10 mouse cellular contexts compared by ENCODE assay signal in genomic region chr13:60455863-60456551, GRCm38 (mm10).
DNase-seq lines count a peak whose midpoint lies in the region; ATAC-seq and TF ChIP-seq lines count a peak whose summit lies in the region.
"Had no signal": no experiment of that assay in that cellular context is flagged by ENCODE, and none has a peak within 500 bp of the region (broad histone marks: within the 10 kb centered on the region; RNA-seq: fewer than 3 reads in every experiment).

No protein-coding gene starts in this region.

- H3K4me2 ChIP-seq in lung, embryonic 16.5 days (ENCODE audit: low read depth, low read length): no peak overlapping the region; the same call in none of the 2 replicates
- no peak overlapping the region for H3K4me2 ChIP-seq in stomach, postnatal 0 days (replicated peaks; ENCODE audit: low read depth)
- no peak overlapping the region for H3K4me2 ChIP-seq in hindbrain, embryonic 13.5 days

- H3K27me3 ChIP-seq in lung, embryonic 16.5 days (ENCODE audit: control insufficient read depth, insufficient read depth, low read depth, low read length): no peaks in the 10 kb centered on the region
- 0 out of 2 replicates have a peak, but pooled peaks cover 3% of the 10 kb centered on the region for H3K27me3 ChIP-seq in embryonic facial prominence, embryonic 10.5 days (replicated peaks; ENCODE audit: low read depth, poor library complexity, severe bottlenecking)
- H3K27me3 ChIP-seq in stomach, postnatal 0 days (ENCODE audit: control insufficient read depth, insufficient read depth, low read length): no peaks in the 10 kb centered on the region
- no peaks in the 10 kb centered on the region for H3K27me3 ChIP-seq in hindbrain, embryonic 13.5 days
- H3K27me3 ChIP-seq: heart, embryonic 15.5 days had no signal

- ATAC-seq in lung, embryonic 16.5 days (ENCODE audit: low read depth): peak; percentile 63
- ATAC-seq in stomach, postnatal 0 days (ENCODE audit: low FRiP score, low TSS enrichment): no peak
- ATAC-seq in hindbrain, embryonic 13.5 days (ENCODE audit: low FRiP score): no peak

- no peak for TF ChIP-seq EP300 in stomach, postnatal 0 days (optimal IDR thresholded peaks at IDR 0.05)

- no peaks in the 10 kb centered on the region for H3K36me3 ChIP-seq in lung, embryonic 16.5 days (ENCODE audit: control insufficient read depth, insufficient read depth, low read length)
- no peaks in the 10 kb centered on the region for H3K36me3 ChIP-seq in embryonic facial prominence, embryonic 10.5 days (replicated peaks)
- H3K36me3 ChIP-seq in stomach, postnatal 0 days (ENCODE audit: control insufficient read depth, insufficient read depth, low read length): no peaks in the 10 kb centered on the region
- no peaks in the 10 kb centered on the region for H3K36me3 ChIP-seq in hindbrain, embryonic 13.5 days
- H3K36me3 ChIP-seq: heart, embryonic 15.5 days; hindbrain, embryonic 10.5 days had no signal

- H3K9ac ChIP-seq in lung, embryonic 16.5 days (ENCODE audit: low read length): no peak overlapping the region
- no peak overlapping the region for H3K9ac ChIP-seq in stomach, postnatal 0 days (ENCODE audit: low read length)
- H3K9ac ChIP-seq in hindbrain, embryonic 13.5 days: no peak overlapping the region
- H3K9ac ChIP-seq: heart, embryonic 15.5 days had no signal

- DNase-seq in lung, postnatal 10 days: no peak
- DNase-seq in embryonic facial prominence, embryonic 10.5 days (ENCODE audit: low spot score): no peak
- peak; percentile 39 for DNase-seq in forelimb bud, embryonic 11.5 days (ENCODE audit: low read depth, low spot score)
- DNase-seq in stomach, postnatal 0 days (ENCODE audit: low spot score): no peak
- no peak for DNase-seq in urinary bladder, postnatal 4 days (ENCODE audit: low spot score in 2 of 2)
- DNase-seq: right cerebral cortex, postnatal 4 days had no signal

- H3K4me1 ChIP-seq in lung, embryonic 16.5 days (replicated peaks; ENCODE audit: control insufficient read depth, insufficient read depth, low read length): peaks cover 7% of the 10 kb centered on the region; the same call in 1 of the 2 replicates
- peaks cover 25% of the 10 kb centered on the region for H3K4me1 ChIP-seq in embryonic facial prominence, embryonic 10.5 days
- H3K4me1 ChIP-seq in stomach, postnatal 0 days (replicated peaks; ENCODE audit: control insufficient read depth, insufficient read depth): no peaks in the 10 kb centered on the region
- 0 out of 2 replicates have a peak, but pooled peaks cover 8% of the 10 kb centered on the region for H3K4me1 ChIP-seq in hindbrain, embryonic 13.5 days (replicated peaks)

- WGBS in lung, embryonic 16.5 days: 57% methylated on average over 10 of the region's 10 CpGs
- WGBS in embryonic facial prominence, embryonic 10.5 days: 63% methylated on average over 10 of the region's 10 CpGs
- 60% methylated on average over 10 of the region's 10 CpGs for WGBS in stomach, postnatal 0 days
- WGBS in hindbrain, embryonic 13.5 days: 79% methylated on average over 10 of the region's 10 CpGs

- TF ChIP-seq CTCF in stomach, postnatal 0 days (IDR thresholded peaks at IDR 0.05; ENCODE audit: low read depth): peak; percentile 6; the same call in 1 of the 2 replicates

- no peaks in the 10 kb centered on the region for H3K9me3 ChIP-seq in lung, embryonic 16.5 days (ENCODE audit: control insufficient read depth, low read length)
- H3K9me3 ChIP-seq in embryonic facial prominence, embryonic 10.5 days: no peaks in the 10 kb centered on the region
- H3K9me3 ChIP-seq in stomach, postnatal 0 days (ENCODE audit: control insufficient read depth, low read length): no peaks in the 10 kb centered on the region
- no peaks in the 10 kb centered on the region for H3K9me3 ChIP-seq in hindbrain, embryonic 13.5 days
- H3K9me3 ChIP-seq: heart, embryonic 15.5 days; hindbrain, embryonic 10.5 days had no signal

- H3K27ac ChIP-seq in lung, embryonic 16.5 days (ENCODE audit: low read length): no peak overlapping the region
- peak overlapping the region; percentile 86; the same call in 1 of the 2 replicates for H3K27ac ChIP-seq in embryonic facial prominence, embryonic 10.5 days (replicated peaks)
- H3K27ac ChIP-seq in stomach, postnatal 0 days (replicated peaks): no peak overlapping the region
- no peak overlapping the region for H3K27ac ChIP-seq in hindbrain, embryonic 13.5 days

- no peak overlapping the region for H3K4me3 ChIP-seq in lung, embryonic 16.5 days (ENCODE audit: low read length)
- H3K4me3 ChIP-seq in embryonic facial prominence, embryonic 10.5 days: no peak overlapping the region
- H3K4me3 ChIP-seq in stomach, postnatal 0 days (ENCODE audit: low read depth, low read length): no peak overlapping the region
- H3K4me3 ChIP-seq in hindbrain, embryonic 13.5 days: no peak overlapping the region
- H3K4me3 ChIP-seq: heart, embryonic 15.5 days; hindbrain, embryonic 10.5 days had no signal
